Mouse (Mus musculus) heart, embryonic 15.5 days (tissue): ENCODE measurements around the gene Rpusd3. TPM values are rescaled to one million over a fixed set of nuclear protein-coding genes. Genes with fewer than 3 reads are reported as not detected.

Source experiments
- ATAC-seq: fragments of 200-750 bp; cut with Nextera tagmentation; replicated peaks from 2 replicates; pipeline ENCODE4 v1.8.0; 2017; ENCODE audit warnings: low read depth, moderate TSS enrichment; ENCODE audit not compliant: insufficient number of reproducible peaks, insufficient read depth, low FRiP score
- H3K27ac ChIP-seq: fragments of 300-500 bp; sonication (generic); 2 replicates; pipeline ENCODE4 v1.5.1; 2015; ENCODE audit warnings: mild to moderate bottlenecking, inconsistent platforms
- H3K27me3 ChIP-seq: fragments of 300-500 bp; sonication (generic); 2 replicates; pipeline ENCODE4 v1.6.1; 2015; ENCODE audit warnings: inconsistent platforms
- H3K36me3 ChIP-seq: fragments of 300-500 bp; sonication (generic); 2 replicates; pipeline ENCODE4 v1.6.1; 2015; ENCODE audit warnings: mild to moderate bottlenecking, inconsistent platforms
- H3K4me1 ChIP-seq: fragments of 300-500 bp; sonication (generic); replicated peaks from 2 replicates; pipeline ENCODE4 v1.6.1; 2015; ENCODE audit warnings: inconsistent platforms
- H3K4me2 ChIP-seq: fragments of 300-500 bp; sonication (generic); 2 replicates; pipeline ENCODE4 v1.6.1; 2015; ENCODE audit warnings: inconsistent platforms, mild to moderate bottlenecking, moderate library complexity
- H3K4me3 ChIP-seq: fragments of 300-500 bp; sonication (generic); 2 replicates; pipeline ENCODE4 v1.5.1; 2015; ENCODE audit warnings: mild to moderate bottlenecking, inconsistent platforms
- H3K9ac ChIP-seq: fragments of 300-500 bp; sonication (generic); 2 replicates; pipeline ENCODE4 v1.6.1; 2015; ENCODE audit warnings: mild to moderate bottlenecking, inconsistent platforms
- H3K9me3 ChIP-seq: fragments of 300-500 bp; sonication (generic); replicated peaks from 2 replicates; pipeline ENCODE4 v1.6.1; 2016; ENCODE audit warnings: inconsistent platforms
- WGBS: fragments of 180-500 bp; shearing (Covaris S2); methylation state at CpG from one replicate; pipeline ENCODE4 v1.1.7; 2015; ENCODE audit warnings: mixed read lengths; 5-methylcytosine and 5-hydroxymethylcytosine counted together
- microRNA-seq: library from miRNA; unstranded; fragments of <30 nt; microRNA quantifications from one replicate; pipeline ENCODE4, GENCODE M21; 2016
- polyA plus RNA-seq: library from polyadenylated mRNA; unstranded; fragments of >200 nt; fragmentation: Nextera tagmentation; extraction: Ambion mirVana; gene quantifications from 2 replicates; pipeline ENCODE4 v1.2.1, GENCODE M21; 2015

Gene Rpusd3
- polyA plus RNA-seq, 1 experiment from 2014 or later, result 9.5 TPM

DNA sequence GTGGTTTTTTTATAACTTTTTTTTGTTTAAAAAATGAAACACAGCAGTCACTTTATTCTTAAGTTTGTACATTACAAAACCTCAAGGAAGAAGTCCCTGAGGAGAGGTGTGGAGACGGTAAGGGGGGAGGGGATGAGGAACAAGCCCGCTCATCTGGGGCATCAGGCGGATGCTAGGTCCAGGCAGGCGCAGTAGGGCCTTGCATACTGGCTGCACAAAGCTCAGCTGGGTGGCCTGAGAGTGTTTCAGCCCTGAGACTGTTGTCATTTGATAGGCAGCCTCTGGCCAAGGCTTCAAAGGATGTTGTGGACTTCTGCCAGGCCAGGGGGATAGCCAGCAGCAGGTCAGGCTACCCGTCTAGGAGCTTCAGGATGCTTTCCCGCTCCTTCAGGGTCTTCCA, 52.5 kb downstream of the Rpusd3 start:
- WGBS, result 88% methylated on average over 6 of the region's 6 CpGs
- H3K9ac ChIP-seq, result no peak overlapping the region
- H3K4me1 ChIP-seq, result no peaks in the 10 kb centered on the region
- H3K9me3 ChIP-seq, result no peaks in the 10 kb centered on the region
- no peak for ATAC-seq
- peaks cover 44% of the 10 kb centered on the region for H3K36me3 ChIP-seq
- no peak overlapping the region for H3K4me3 ChIP-seq
- H3K27me3 ChIP-seq, result no peaks in the 10 kb centered on the region
- H3K4me2 ChIP-seq, result no peak overlapping the region
- no peak overlapping the region for H3K27ac ChIP-seq

Small RNA genes within 50 kb of the gene (microRNA-seq; reads per million reads assigned to microRNA genes)
- gene Gm24387, result not detected

Other genes starting within 250 kb of the Rpusd3 start
- gene Lhfpl4, start 224.0 kb downstream of the Rpusd3 start, polyA plus RNA-seq, result 0.35 and 0.81 TPM in 2 replicates
- 20.8 and 26.7 TPM in 2 replicates for gene Mtmr14, start 181.5 kb downstream of the Rpusd3 start, polyA plus RNA-seq
- gene Cpne9, start 137.0 kb downstream of the Rpusd3 start, polyA plus RNA-seq, result 0.25 TPM in 1 of 2 replicates, not detected in the other
- 9.0 and 12.0 TPM in 2 replicates for gene Brpf1, start 112.2 kb downstream of the Rpusd3 start, polyA plus RNA-seq
- 6.1 and 9.6 TPM in 2 replicates for gene Ogg1, start 92.4 kb downstream of the Rpusd3 start, polyA plus RNA-seq
- 110 and 122 TPM in 2 replicates for gene Camk1, start 75.4 kb downstream of the Rpusd3 start, polyA plus RNA-seq
- gene Tada3, start 41.5 kb downstream of the Rpusd3 start, polyA plus RNA-seq, result 36.1 and 43.9 TPM in 2 replicates
- gene Arpc4, start 41.2 kb downstream of the Rpusd3 start, polyA plus RNA-seq, result 232 and 253 TPM in 2 replicates
- gene Ttll3, start 30.1 kb downstream of the Rpusd3 start, polyA plus RNA-seq, result 1.4 and 2.0 TPM in 2 replicates
- gene Cidec, start 16.4 kb upstream of the Rpusd3 start, polyA plus RNA-seq, result not detected in 2 replicates
- 57.4 and 64.0 TPM in 2 replicates for gene Jagn1, start 23.2 kb upstream of the Rpusd3 start, polyA plus RNA-seq
- 1.4 and 3.5 TPM in 2 replicates for gene Il17re, start 39.1 kb upstream of the Rpusd3 start, polyA plus RNA-seq
- gene Il17rc, start 52.1 kb upstream of the Rpusd3 start, polyA plus RNA-seq, result 11.5 and 15.6 TPM in 2 replicates
- 38.3 and 44.3 TPM in 2 replicates for gene Creld1, start 64.0 kb upstream of the Rpusd3 start, polyA plus RNA-seq
- 0.18 and 0.33 TPM in 2 replicates for gene Prrt3, start 82.6 kb upstream of the Rpusd3 start, polyA plus RNA-seq
- gene Emc3, start 112.3 kb upstream of the Rpusd3 start, polyA plus RNA-seq, result 84.7 and 90.0 TPM in 2 replicates
- gene Fancd2, start 112.3 kb upstream of the Rpusd3 start, polyA plus RNA-seq, result 7.8 and 7.9 TPM in 2 replicates
- gene Fancd2os, start 181.4 kb upstream of the Rpusd3 start, polyA plus RNA-seq, result 0.15 TPM in 1 of 2 replicates, not detected in the other
- 159 and 162 TPM in 2 replicates for gene Brk1, start 185.4 kb upstream of the Rpusd3 start, polyA plus RNA-seq
- 25.6 and 31.0 TPM in 2 replicates for gene Vhl, start 204.6 kb upstream of the Rpusd3 start, polyA plus RNA-seq
- gene Irak2, start 219.1 kb upstream of the Rpusd3 start, polyA plus RNA-seq, result 4.7 and 5.6 TPM in 2 replicates